Mouse (Mus musculus) neural tube, embryonic 11.5 days (tissue): Measurements from ENCODE around the gene Gm20605. TPM values are rescaled to one million over a fixed set of nuclear protein-coding genes. Genes with fewer than 3 reads are reported as not detected.
A peak's percentile ranks its signal among the peaks of the same experiment; 100 is the strongest.

ENCODE experiments used
- ATAC-seq: fragments of 200-750 bp; cut with Nextera tagmentation; 2 replicates; pipeline ENCODE4 v1.8.0; 2017; ENCODE audit warnings: moderate number of reproducible peaks, mild to moderate bottlenecking, moderate TSS enrichment, moderate library complexity; ENCODE audit not compliant: insufficient read depth, low FRiP score, low TSS enrichment
- DNase-seq: peaks from one replicate; pipeline ENCODE4 v3.0.0-alpha.2; 2015; ENCODE audit warnings: low spot score
- H3K27ac ChIP-seq: fragments of 300-500 bp; sonication (generic); 2 replicates; pipeline ENCODE4 v1.5.1; 2014; ENCODE audit warnings: low read depth, mild to moderate bottlenecking, low read length
- H3K27me3 ChIP-seq: fragments of 300-500 bp; sonication (generic); 2 replicates; pipeline ENCODE4 v1.6.1; 2014; ENCODE audit warnings: mild to moderate bottlenecking, low read length, mixed read lengths; ENCODE audit not compliant: control insufficient read depth, insufficient read depth
- H3K36me3 ChIP-seq: fragments of 300-500 bp; sonication (generic); 2 replicates; pipeline ENCODE4 v1.6.1; 2014; ENCODE audit warnings: mild to moderate bottlenecking, low read length, moderate library complexity, mixed read lengths; ENCODE audit not compliant: control insufficient read depth, insufficient read depth
- H3K4me1 ChIP-seq: fragments of 300-500 bp; sonication (generic); 2 replicates; pipeline ENCODE4 v1.6.1; 2014; ENCODE audit warnings: low read length, mixed read lengths; ENCODE audit not compliant: control insufficient read depth, insufficient read depth
- H3K4me2 ChIP-seq: fragments of 300-500 bp; sonication (generic); 2 replicates; pipeline ENCODE4 v1.6.1; 2014; ENCODE audit warnings: low read depth, mild to moderate bottlenecking, moderate library complexity
- H3K4me3 ChIP-seq: fragments of 300-500 bp; sonication (generic); 2 replicates; pipeline ENCODE4 v1.5.1; 2014; ENCODE audit warnings: low read depth, low read length
- H3K9ac ChIP-seq: fragments of 300-500 bp; sonication (generic); 2 replicates; pipeline ENCODE4 v1.6.1; 2014; ENCODE audit warnings: mild to moderate bottlenecking, low read length
- H3K9me3 ChIP-seq: fragments of 300-500 bp; sonication (generic); 2 replicates; pipeline ENCODE4 v1.6.1; 2016; ENCODE audit warnings: low read length; ENCODE audit not compliant: control insufficient read depth
- WGBS: fragments of 180-500 bp; shearing (Covaris S2); extraction: QIAGEN DNeasy Blood & Tissue Kit; methylation state at CpG from one replicate; pipeline ENCODE4 v1.1.7; 2014; 5-methylcytosine and 5-hydroxymethylcytosine counted together
- polyA plus RNA-seq: library from polyadenylated mRNA; unstranded; fragments of >200 nt; fragmentation: Nextera tagmentation; extraction: Ambion mirVana; gene quantifications from 2 replicates; pipeline ENCODE4 v1.2.1, GENCODE M21; 2014

Gm20605 gene
- polyA plus RNA-seq, 1 experiment from 2014 or later = 8.2 TPM

DNA sequence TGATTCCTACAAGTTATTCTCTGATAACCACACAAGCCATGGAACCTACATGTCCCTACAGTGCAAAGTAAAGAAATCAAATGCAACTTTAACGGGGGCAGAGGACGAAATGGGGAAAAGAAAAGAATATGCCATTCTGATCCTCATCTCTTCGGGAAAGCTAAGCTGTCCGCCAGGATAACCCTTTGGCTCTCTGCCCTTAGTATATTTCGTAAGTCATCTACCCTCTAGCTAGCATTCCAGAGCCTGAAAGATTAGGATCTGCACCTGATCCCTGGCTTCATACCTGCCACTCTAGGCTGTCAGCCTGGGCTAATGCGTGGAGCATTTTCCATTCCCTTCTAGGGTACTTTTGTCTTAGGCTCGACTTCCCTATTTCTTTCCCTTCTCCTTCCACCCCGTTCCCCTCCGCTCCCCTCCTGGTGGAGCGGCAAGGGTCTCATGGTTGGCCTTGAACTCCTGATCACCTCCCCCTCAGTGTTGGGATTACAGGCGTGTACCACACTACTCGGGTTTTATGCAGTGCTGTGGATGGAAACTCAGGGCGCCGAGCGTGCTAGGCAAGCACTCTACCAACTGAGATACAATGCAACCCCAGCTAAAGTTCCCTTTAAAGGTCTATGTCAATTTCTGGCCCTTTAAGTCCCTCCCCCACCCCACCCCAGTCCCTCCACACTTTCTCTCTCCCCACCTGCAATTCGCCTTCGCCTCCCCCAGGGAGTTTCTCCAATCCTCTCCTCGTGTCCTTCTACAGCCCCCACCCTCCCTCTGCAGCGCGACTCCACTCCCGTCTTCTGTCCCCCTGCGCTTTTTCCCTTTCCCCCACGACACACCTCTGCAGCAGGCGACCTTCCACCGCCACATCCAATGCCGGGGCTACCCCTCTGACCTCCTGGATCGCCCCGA is 54.7 kb downstream of the Gm20605 start:
- no peaks in the 10 kb centered on the region for H3K36me3 ChIP-seq
- H3K4me2 ChIP-seq = peak overlapping the region; percentile 86
- H3K4me1 ChIP-seq = peaks cover 13% of the 10 kb centered on the region
- peak overlapping the region; percentile 49; the same call in 1 of the 2 replicates for H3K27ac ChIP-seq
- peak overlapping the region; percentile 71 for H3K4me3 ChIP-seq
- no peaks in the 10 kb centered on the region for H3K9me3 ChIP-seq
- ATAC-seq = peak; percentile 38; the same call in 1 of the 2 replicates
- 20% methylated on average over 28 of the region's 28 CpGs for WGBS
- no peaks in the 10 kb centered on the region for H3K27me3 ChIP-seq
- peak; percentile 18 for DNase-seq
- H3K9ac ChIP-seq = peak overlapping the region; percentile 66

- Histone ChIP-seq H3K9ac (peak within 1 kb of the TSS; percentile 66), H3K4me2 (peak within 1 kb of the TSS; percentile 86), H3K4me1 (peaks cover 13% of the 10 kb centered on the region), H3K27me3 (no peaks in the 10 kb centered on the region), H3K9me3 (no peaks in the 10 kb centered on the region), H3K36me3 (no peaks in the 10 kb centered on the region), H3K4me3 (peak within 1 kb of the TSS; percentile 71), H3K27ac (peak within 1 kb of the TSS; percentile 49; the same call in 1 of the 2 replicates)
- DNase-seq (peak; percentile 98), ATAC-seq (peak; percentile 97)
- WGBS = under 1% methylated on average over 58 of the region's 62 CpGs
These were observed 55.5 kb downstream of the Gm20605 start, which contains the start of gene Agfg2 for GRCm38 (mm10) chr5:137684294-137685123. TSS of gene Agfg2 (minus strand) at chr5:137684726.

GRCm38 (mm10) chr5:137685653-137686052 is 56.7 kb downstream of the Gm20605 start:
- DNase-seq (no peak), ATAC-seq (no peak)
- Histone ChIP-seq H3K4me2 (no peak overlapping the region), H3K27ac (no peak overlapping the region), H3K4me3 (no peak overlapping the region), H3K9ac (no peak overlapping the region), H3K36me3 (no peaks in the 10 kb centered on the region), H3K27me3 (no peaks in the 10 kb centered on the region), H3K9me3 (no peaks in the 10 kb centered on the region), H3K4me1 (peaks cover 13% of the 10 kb centered on the region)
- WGBS = 95% methylated on average over 3 of the region's 3 CpGs

GRCm38 (mm10) chr5:137686127-137686790 is 57.3 kb downstream of the Gm20605 start:
- DNase-seq (no peak), ATAC-seq (no peak)
- Histone ChIP-seq H3K27ac (no peak overlapping the region), H3K36me3 (no peaks in the 10 kb centered on the region), H3K4me1 (peaks cover 13% of the 10 kb centered on the region), H3K27me3 (no peaks in the 10 kb centered on the region), H3K9me3 (no peaks in the 10 kb centered on the region), H3K4me2 (no peak overlapping the region), H3K9ac (no peak overlapping the region), H3K4me3 (no peak overlapping the region)
- whole genome bisulfite sequencing = 83% methylated on average over 6 of the region's 6 CpGs

- whole genome bisulfite sequencing = 89% methylated on average over 3 of the region's 3 CpGs
- Histone ChIP-seq H3K9me3 (no peaks in the 10 kb centered on the region), H3K4me1 (no peaks in the 10 kb centered on the region), H3K27me3 (no peaks in the 10 kb centered on the region), H3K36me3 (no peaks in the 10 kb centered on the region), H3K9ac (no peak overlapping the region), H3K27ac (no peak overlapping the region), H3K4me3 (no peak overlapping the region), H3K4me2 (no peak overlapping the region)
- no peak for ATAC-seq
- no peak for DNase-seq
These were observed 61.0 kb downstream of the Gm20605 start for GRCm38 (mm10) chr5:137689974-137690373.

DNA sequence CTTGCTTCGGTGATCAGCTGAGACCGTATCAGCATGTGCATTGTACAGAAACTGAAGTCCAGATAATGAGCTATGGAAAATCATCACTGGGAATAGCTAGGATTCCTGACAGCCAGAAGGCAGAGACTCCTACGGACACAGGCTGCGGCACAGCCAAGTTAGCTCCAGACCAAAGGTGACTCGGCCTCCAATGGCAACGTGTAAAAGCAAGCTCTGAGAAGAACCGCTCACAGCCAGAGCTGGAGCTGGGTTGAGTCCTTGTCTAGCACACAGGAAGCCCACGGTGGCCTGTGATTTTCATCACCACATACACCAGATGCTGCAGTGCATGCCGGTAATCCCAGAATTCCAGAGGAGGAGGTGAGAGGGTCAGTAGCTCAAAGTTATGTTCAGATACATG is 61.6 kb downstream of the Gm20605 start:
- Histone ChIP-seq H3K4me1 (no peaks in the 10 kb centered on the region), H3K27me3 (no peaks in the 10 kb centered on the region), H3K4me3 (no peak overlapping the region), H3K9ac (no peak overlapping the region), H3K9me3 (no peaks in the 10 kb centered on the region), H3K36me3 (no peaks in the 10 kb centered on the region), H3K4me2 (no peak overlapping the region), H3K27ac (no peak overlapping the region)
- no peak for DNase-seq
- WGBS = 67% methylated on average over 9 of the region's 9 CpGs
- no peak for ATAC-seq

GRCm38 (mm10) chr5:137691881-137692280 is 62.9 kb downstream of the Gm20605 start:
- 77% methylated on average over 1 of the region's 1 CpGs for WGBS
- no peak for ATAC-seq
- H3K36me3 ChIP-seq = no peaks in the 10 kb centered on the region
- no peaks in the 10 kb centered on the region for H3K9me3 ChIP-seq
- H3K27ac ChIP-seq = no peak overlapping the region
- H3K9ac ChIP-seq = no peak overlapping the region
- no peaks in the 10 kb centered on the region for H3K4me1 ChIP-seq
- DNase-seq = no peak
- H3K4me2 ChIP-seq = no peak overlapping the region
- H3K4me3 ChIP-seq = no peak overlapping the region
- no peaks in the 10 kb centered on the region for H3K27me3 ChIP-seq
